Mouse (Mus musculus) C2C12 (cell line): ENCODE results near the gene Acot11. TPM values are rescaled to one million over a fixed set of nuclear protein-coding genes. Genes with fewer than 3 reads are reported as not detected.

Source experiments
- H3K27me3 ChIP-seq: one replicate; pipeline ENCODE4 v1.6.1; 2011; ENCODE audit not compliant: control insufficient read depth, insufficient read depth, insufficient read length
- H3K36me3 ChIP-seq: one replicate; pipeline ENCODE4 v1.6.1; 2011; ENCODE audit not compliant: control insufficient read depth, insufficient read depth
- H3K4me3 ChIP-seq: one replicate; pipeline ENCODE4 v1.5.1; 2011; ENCODE audit warnings: mild to moderate bottlenecking, control low read depth; ENCODE audit not compliant: poor library complexity, insufficient read depth, severe bottlenecking
- H3K79me2 ChIP-seq: one replicate; pipeline ENCODE4 v1.6.1; 2011; ENCODE audit not compliant: control insufficient read depth, insufficient read depth
- H3K79me3 ChIP-seq: one replicate; pipeline ENCODE4 v1.6.1; 2011; ENCODE audit warnings: low read depth, control low read depth
- H3ac ChIP-seq: one replicate; pipeline ENCODE3; 2011; ENCODE audit warnings: low read depth; ENCODE audit not compliant: control insufficient read depth, insufficient read length
- CEBPB ChIP-seq: IDR thresholded peaks from one replicate; pipeline ENCODE4 v1.6.1; 2011; ENCODE audit warnings: low read depth, mild to moderate bottlenecking, control low read depth, moderate library complexity
- CTCF ChIP-seq: IDR thresholded peaks from one replicate; pipeline ENCODE4 v1.5.1; 2011; ENCODE audit not compliant: control insufficient read depth, insufficient read depth, insufficient read length
- FOSL1 ChIP-seq: IDR thresholded peaks from one replicate; pipeline ENCODE4 v1.8.0; 2011; ENCODE audit warnings: mild to moderate bottlenecking, low read length; ENCODE audit not compliant: poor library complexity, insufficient read depth, severe bottlenecking
- MAX ChIP-seq: IDR thresholded peaks from one replicate; pipeline ENCODE4 v1.6.1; 2011; ENCODE audit warnings: mild to moderate bottlenecking, control low read depth
- MYOD1 ChIP-seq: IDR thresholded peaks from one replicate; pipeline ENCODE4 v1.6.1; 2011; ENCODE audit warnings: low read depth; ENCODE audit not compliant: control insufficient read depth, insufficient read length
- MYOG ChIP-seq: IDR thresholded peaks from one replicate; pipeline ENCODE4 v1.6.1; 2011; ENCODE audit not compliant: control insufficient read depth, insufficient read length; ENCODE audit errors: extremely low read depth
- USF1 ChIP-seq: IDR thresholded peaks from one replicate; pipeline ENCODE4 v1.6.1; 2011; ENCODE audit warnings: low read depth, mild to moderate bottlenecking, control low read depth, moderate library complexity
- polyA plus RNA-seq: library from polyadenylated mRNA; unstranded; fragments of >200 nt; fragmentation: generic; extraction: Trizol; gene quantifications from one replicate; pipeline ENCODE4 v1.2.1, GENCODE M21; 2012; ENCODE audit warnings: missing spikeins

Gene Acot11
- polyA plus RNA-seq, 1 experiment, result 0.54 TPM

DNA sequence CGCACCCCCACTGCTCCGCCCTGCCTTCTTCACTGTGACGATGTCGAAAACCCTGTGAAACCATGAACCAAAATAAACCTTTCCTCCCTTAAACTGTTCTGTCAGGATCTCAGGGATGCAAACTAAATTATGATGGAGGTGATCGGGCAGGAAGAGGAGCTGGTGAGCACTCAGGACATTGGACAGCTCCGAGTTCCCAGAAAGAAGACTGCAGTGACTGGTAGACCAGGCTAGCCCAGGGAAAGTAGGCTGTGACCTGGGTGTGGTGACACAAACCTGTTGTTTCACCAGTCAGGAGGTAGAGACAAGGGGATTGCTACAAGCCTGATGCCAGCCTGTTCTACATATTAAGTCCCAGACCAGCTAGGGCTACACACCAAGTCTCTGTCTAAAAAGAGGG, 91.2 kb downstream of the Acot11 start:
- no peak overlapping the region for H3K4me3 ChIP-seq
- no peaks in the 10 kb centered on the region for H3K79me2 ChIP-seq
- no peak for TF ChIP-seq USF1
- no peak for TF ChIP-seq CTCF
- TF ChIP-seq FOSL1, result no peak
- no peak for TF ChIP-seq CEBPB
- TF ChIP-seq MAX, result no peak
- no peak for TF ChIP-seq MYOD1
- TF ChIP-seq MYOG, result no peak
- H3K27me3 ChIP-seq, result peaks cover 40% of the 10 kb centered on the region
- no peaks in the 10 kb centered on the region for H3K79me3 ChIP-seq
- H3K36me3 ChIP-seq, result no peaks in the 10 kb centered on the region
- no peak overlapping the region for H3ac ChIP-seq

DNA sequence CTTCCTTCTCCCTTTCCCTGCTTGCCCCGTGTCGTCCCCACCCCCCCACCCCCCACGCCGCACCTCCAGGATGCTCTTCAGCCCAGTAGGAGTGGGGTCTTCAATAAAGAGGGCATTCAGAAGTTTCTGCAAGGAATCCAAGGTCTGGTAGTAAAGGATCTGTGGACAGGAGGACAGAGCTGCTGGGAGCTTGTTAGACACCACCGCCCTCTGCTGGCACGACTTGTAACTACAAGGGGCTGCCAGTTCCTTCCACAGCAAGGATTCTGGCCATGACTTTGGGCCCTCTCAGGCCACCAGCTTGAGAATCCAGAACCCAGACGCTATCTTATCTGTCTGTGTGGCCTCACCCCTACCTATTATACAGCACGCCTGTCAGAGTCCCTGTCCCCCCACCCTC, 96.4 kb downstream of the Acot11 start:
- Histone ChIP-seq H3K36me3 (no peaks in the 10 kb centered on the region), H3K27me3 (peaks cover 46% of the 10 kb centered on the region), H3K79me3 (no peaks in the 10 kb centered on the region), H3K4me3 (no peak overlapping the region), H3K79me2 (no peaks in the 10 kb centered on the region), H3ac (no peak overlapping the region)
- TF ChIP-seq USF1 (no peak), CTCF (peak; percentile 92)

DNA sequence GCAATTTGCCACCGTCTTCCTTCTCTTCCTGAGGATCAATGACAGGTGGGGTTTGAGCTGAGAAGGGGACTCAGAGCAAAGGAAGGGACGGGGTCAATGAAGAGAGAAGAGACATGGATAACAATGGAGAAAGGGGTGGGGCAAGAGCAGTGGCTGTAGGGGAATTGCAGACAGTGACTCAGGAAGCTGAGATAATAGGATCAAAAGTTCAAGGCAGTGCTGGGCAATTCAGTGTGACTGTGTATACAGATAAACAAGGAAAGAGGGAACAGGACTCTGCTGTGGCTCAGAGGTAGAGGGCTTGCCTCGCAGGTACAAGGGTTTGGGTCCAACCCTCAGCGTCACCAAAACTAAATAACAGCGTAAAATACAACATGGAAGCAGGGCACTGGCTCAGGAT, 96.8 kb downstream of the Acot11 start:
- Histone ChIP-seq H3K27me3 (peaks cover 46% of the 10 kb centered on the region), H3K79me2 (no peaks in the 10 kb centered on the region), H3K79me3 (no peaks in the 10 kb centered on the region), H3ac (peak overlapping the region; percentile 4), H3K4me3 (no peak overlapping the region), H3K36me3 (no peaks in the 10 kb centered on the region)
- no peak for TF ChIP-seq MAX
- no peak for TF ChIP-seq USF1
- no peak for TF ChIP-seq CTCF
- TF ChIP-seq FOSL1, result no peak
- no peak for TF ChIP-seq MYOG
- no peak for TF ChIP-seq CEBPB
- TF ChIP-seq MYOD1, result no peak

DNA sequence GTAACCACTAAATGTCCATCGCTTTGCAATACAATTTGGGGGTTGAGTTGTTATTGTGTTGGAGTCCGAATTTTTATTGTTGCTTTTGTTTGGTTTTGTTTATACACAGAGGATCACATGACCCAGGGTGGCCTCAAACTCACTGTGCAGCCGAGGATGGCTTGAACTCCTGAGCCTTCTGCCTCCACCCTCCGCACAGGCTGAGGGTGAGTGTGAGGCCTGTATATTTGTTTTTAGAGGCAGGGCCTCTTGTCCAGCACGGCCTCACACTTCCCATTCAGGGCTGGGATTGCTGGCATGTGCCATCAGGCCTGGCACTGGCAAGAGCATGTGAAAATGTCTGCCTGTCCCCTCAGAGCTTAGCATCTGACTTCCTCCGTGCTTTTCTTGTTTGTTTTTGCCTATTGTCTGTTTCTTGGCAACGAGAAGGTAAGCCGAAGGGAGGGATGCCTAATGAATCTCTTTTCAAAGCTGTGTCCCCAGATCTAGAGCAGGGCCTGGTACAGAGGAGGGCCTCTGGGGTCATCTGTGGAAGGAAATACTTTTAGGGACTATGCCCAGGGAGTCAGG, 99.6 kb downstream of the Acot11 start:
- H3K36me3 ChIP-seq, result no peaks in the 10 kb centered on the region
- peaks cover 44% of the 10 kb centered on the region for H3K27me3 ChIP-seq
- H3K79me3 ChIP-seq, result no peaks in the 10 kb centered on the region
- no peak overlapping the region for H3K4me3 ChIP-seq
- no peaks in the 10 kb centered on the region for H3K79me2 ChIP-seq
- no peak overlapping the region for H3ac ChIP-seq
- TF ChIP-seq MAX, result no peak
- no peak for TF ChIP-seq CTCF
- no peak for TF ChIP-seq USF1
- TF ChIP-seq MYOD1, result no peak
- TF ChIP-seq FOSL1, result no peak
- TF ChIP-seq CEBPB, result no peak
- TF ChIP-seq MYOG, result no peak

DNA sequence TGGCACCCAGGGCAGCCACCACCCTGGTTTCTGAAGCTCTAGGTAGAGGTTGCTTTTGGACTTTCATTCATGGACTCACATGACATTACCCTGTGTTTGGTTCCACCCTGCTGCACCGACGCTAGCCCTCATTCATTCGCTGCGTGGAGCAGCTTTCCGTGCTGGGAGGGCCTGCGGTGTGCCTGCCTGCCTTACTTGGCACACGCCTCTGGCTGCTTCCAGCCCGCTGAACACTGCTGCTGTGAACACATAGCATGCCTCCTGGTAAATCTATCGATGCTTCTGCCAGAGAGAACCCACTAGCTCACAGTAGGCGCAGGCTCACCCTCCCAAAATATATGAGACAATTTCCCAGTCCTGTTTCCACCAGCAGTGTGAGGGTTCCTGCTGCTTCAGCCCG, 100.4 kb downstream of the Acot11 start:
- Histone ChIP-seq H3K36me3 (no peaks in the 10 kb centered on the region), H3ac (no peak overlapping the region), H3K27me3 (peaks cover 37% of the 10 kb centered on the region), H3K79me2 (no peaks in the 10 kb centered on the region), H3K79me3 (no peaks in the 10 kb centered on the region), H3K4me3 (no peak overlapping the region)
- TF ChIP-seq MYOG (no peak), FOSL1 (no peak), MAX (no peak), CTCF (no peak)

DNA sequence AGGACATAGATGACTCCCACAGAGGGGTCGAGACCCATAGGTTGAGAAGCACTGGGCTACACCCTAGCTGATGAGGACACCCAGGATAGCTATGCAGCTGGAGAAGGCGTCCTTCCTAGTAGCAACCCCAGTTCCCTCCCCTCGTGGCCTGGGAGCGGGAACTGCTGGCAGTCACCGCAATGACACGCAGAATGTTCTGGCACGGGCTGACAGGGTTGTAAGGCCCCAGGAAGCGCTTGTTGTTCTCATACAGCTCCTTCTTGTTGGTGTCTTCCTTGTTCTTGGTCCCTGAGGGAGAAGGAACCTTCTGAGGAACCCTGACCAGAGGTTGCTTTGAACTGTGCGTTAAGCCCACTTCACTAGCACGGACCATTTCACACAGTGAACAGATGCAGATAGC, 100.8 kb downstream of the Acot11 start:
- TF ChIP-seq MYOG, result no peak
- Histone ChIP-seq H3ac (no peak overlapping the region), H3K27me3 (peaks cover 36% of the 10 kb centered on the region), H3K36me3 (no peaks in the 10 kb centered on the region), H3K79me2 (no peaks in the 10 kb centered on the region), H3K79me3 (no peaks in the 10 kb centered on the region), H3K4me3 (no peak overlapping the region)

DNA sequence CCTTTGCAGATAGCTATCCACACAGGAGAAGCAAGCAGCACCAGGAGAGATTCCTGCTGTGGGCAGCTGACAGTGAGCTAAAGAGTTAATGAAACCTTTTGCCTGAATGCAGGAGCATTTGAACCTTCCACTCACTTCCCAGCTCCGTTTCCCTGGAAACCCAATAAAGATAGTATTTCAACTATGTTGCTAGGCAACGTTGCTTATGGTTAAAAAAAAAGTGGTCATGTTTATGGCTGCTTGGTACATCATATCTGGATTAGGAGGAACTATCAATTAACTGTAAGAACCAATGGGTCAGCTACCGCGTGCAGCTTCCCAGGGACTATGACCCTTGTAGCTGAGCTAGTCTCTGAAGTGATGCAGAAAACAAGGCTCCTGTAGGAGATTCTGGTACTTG, 104.0 kb downstream of the Acot11 start:
- no peaks in the 10 kb centered on the region for H3K79me2 ChIP-seq
- H3K79me3 ChIP-seq, result no peaks in the 10 kb centered on the region
- H3K4me3 ChIP-seq, result no peak overlapping the region
- no peak for TF ChIP-seq CTCF
- no peak for TF ChIP-seq CEBPB
- no peak for TF ChIP-seq USF1
- no peak for TF ChIP-seq MYOG
- TF ChIP-seq FOSL1, result no peak
- TF ChIP-seq MYOD1, result no peak
- no peak for TF ChIP-seq MAX
- no peaks in the 10 kb centered on the region for H3K36me3 ChIP-seq
- peaks cover 47% of the 10 kb centered on the region for H3K27me3 ChIP-seq
- H3ac ChIP-seq, result no peak overlapping the region
